Mouse (Mus musculus) liver, adult (tissue): ENCODE measurements around the gene Alg11.

ENCODE experiments used
- GATA4 ChIP-seq: IDR thresholded peaks from 2 replicates; pipeline ENCODE4 v1.6.1; 2014; ENCODE audit warnings: mild to moderate bottlenecking, low read length; ENCODE audit not compliant: insufficient replicate concordance

The Alg11 gene

GRCm38 (mm10) chr8:22054674-22055491 lies 5.6 kb upstream of the Alg11 start:
- TF ChIP-seq GATA4 = no peak; the same call in 1 of the 2 replicates

- no peak for TF ChIP-seq GATA4
Observed at GRCm38 (mm10) chr8:22055492-22055877, 5.0 kb upstream of the Alg11 start.

GRCm38 (mm10) chr8:22056850-22057249 lies 3.7 kb upstream of the Alg11 start:
- no peak for TF ChIP-seq GATA4

GRCm38 (mm10) chr8:22058368-22058767 lies 2.2 kb upstream of the Alg11 start:
- no peak for TF ChIP-seq GATA4

- TF ChIP-seq GATA4 = no peak
Observed at GRCm38 (mm10) chr8:22059153-22059738, 1.3 kb upstream of the Alg11 start.

- no peak for TF ChIP-seq GATA4
Observed at GRCm38 (mm10) chr8:22059821-22060445, 588 bp upstream of the Alg11 start, which contains the start of gene Atp7b. TSS of gene Atp7b (minus strand) at chr8:22060305.

- TF ChIP-seq GATA4 = no peak
Observed at GRCm38 (mm10) chr8:22061126-22061525, 605 bp downstream of the Alg11 start.

- TF ChIP-seq GATA4 = no peak
Observed at GRCm38 (mm10) chr8:22079313-22080007, 18.9 kb downstream of the Alg11 start.

- TF ChIP-seq GATA4 = no peak
Observed at GRCm38 (mm10) chr8:22089226-22089625, 28.7 kb downstream of the Alg11 start.

- TF ChIP-seq GATA4 = no peak
Observed at GRCm38 (mm10) chr8:22091568-22091967, 31.0 kb downstream of the Alg11 start.

GRCm38 (mm10) chr8:22107020-22107419 lies 46.5 kb downstream of the Alg11 start:
- TF ChIP-seq GATA4 = no peak
